Mouse (Mus musculus) olfactory bulb, adult 2 months (tissue): Measurements from ENCODE around the gene Susd3.

Experiments used
- CTCF ChIP-seq: fragments of 200-500 bp; IDR thresholded peaks from 2 replicates; pipeline ENCODE4 v1.5.1; 2012; ENCODE audit warnings: low read depth, mild to moderate bottlenecking, low read length, moderate library complexity; ENCODE audit not compliant: insufficient read depth
- POLR2A ChIP-seq: fragments of 200-500 bp; IDR thresholded peaks from 2 replicates; pipeline ENCODE4 v1.6.1; 2012; ENCODE audit warnings: mild to moderate bottlenecking, low read depth, low read length, moderate library complexity; ENCODE audit not compliant: insufficient read depth

DNA sequence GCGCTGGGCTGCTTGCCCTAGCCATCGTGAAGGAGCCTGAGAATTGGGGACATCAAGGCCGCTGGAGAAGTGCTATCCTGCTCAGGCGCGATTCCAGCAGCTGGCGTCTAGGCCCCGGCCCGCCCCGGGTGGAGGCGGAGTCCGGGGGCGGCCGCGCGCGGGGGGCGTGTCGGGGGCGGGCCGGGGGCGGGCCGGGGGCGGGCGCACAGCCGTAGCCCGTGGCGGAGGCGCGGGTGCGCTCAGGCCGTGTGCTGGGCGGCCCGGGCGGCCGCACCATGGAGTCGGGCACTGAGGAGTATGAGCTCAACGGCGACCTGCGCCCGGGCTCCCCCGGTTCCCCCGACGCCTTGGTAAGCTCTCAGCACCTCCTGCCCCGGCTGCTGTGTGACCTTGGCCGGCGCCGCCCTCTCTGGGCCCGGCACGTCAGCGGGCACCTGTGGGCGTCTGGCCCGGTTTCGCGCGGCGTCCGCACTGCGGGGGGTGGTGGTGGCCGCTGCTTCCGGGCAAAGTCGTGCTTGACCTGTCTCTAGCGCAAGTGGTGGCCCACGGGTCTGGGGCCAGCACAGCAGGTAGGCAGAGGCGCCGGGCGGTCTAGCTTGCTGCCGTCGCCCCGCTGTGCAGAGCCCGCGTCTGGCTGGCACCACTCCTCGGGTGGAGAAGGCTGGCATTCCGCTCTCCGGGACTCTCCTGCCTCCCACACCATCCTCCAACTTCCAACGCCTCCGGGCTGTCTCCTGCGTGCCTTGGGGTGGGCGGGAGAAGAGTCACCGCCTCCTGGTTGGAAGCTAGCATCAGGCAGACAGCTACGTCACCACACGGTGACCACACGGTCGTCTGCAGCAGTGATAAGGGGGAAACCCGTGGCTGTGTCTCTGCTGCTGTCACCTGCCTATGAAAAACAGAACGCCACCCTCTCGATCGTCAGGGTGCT is 61.0 kb downstream of the Susd3 start, which contains the start of gene Ninj1:
- TF ChIP-seq CTCF (peak; percentile 5; the same call in 1 of the 2 replicates), POLR2A (peak; percentile 40; the same call in 1 of the 2 replicates)
